Mouse (Mus musculus) neural tube, embryonic 12.5 days (tissue): ENCODE data around the gene Gm21973. TPM values are rescaled to one million over a fixed set of nuclear protein-coding genes. Genes with fewer than 3 reads are reported as not detected.

Source experiments
- ATAC-seq: fragments of 200-750 bp; cut with Nextera tagmentation; 2 replicates; pipeline ENCODE4 v1.8.0; 2017; ENCODE audit warnings: low read depth, mild to moderate bottlenecking, moderate TSS enrichment, moderate library complexity; ENCODE audit not compliant: low FRiP score
- H3K27ac ChIP-seq: fragments of 300-500 bp; sonication (generic); 2 replicates; pipeline ENCODE4 v1.5.1; 2016
- H3K27me3 ChIP-seq: fragments of 300-500 bp; sonication (generic); replicated peaks from 2 replicates; pipeline ENCODE4 v1.6.1; 2016; ENCODE audit warnings: mild to moderate bottlenecking
- H3K36me3 ChIP-seq: fragments of 300-500 bp; sonication (generic); 2 replicates; pipeline ENCODE4 v1.6.1; 2016; ENCODE audit warnings: mild to moderate bottlenecking
- H3K4me1 ChIP-seq: fragments of 300-500 bp; sonication (generic); 2 replicates; pipeline ENCODE4 v1.6.1; 2016
- H3K4me2 ChIP-seq: fragments of 300-500 bp; sonication (generic); replicated peaks from 2 replicates; pipeline ENCODE4 v1.6.1; 2016; ENCODE audit warnings: mild to moderate bottlenecking
- H3K4me3 ChIP-seq: fragments of 300-500 bp; sonication (generic); 2 replicates; pipeline ENCODE4 v1.5.1; 2016
- H3K9ac ChIP-seq: fragments of 300-500 bp; sonication (generic); 2 replicates; pipeline ENCODE4 v1.6.1; 2016; ENCODE audit warnings: mild to moderate bottlenecking
- H3K9me3 ChIP-seq: fragments of 300-500 bp; sonication (generic); 2 replicates; pipeline ENCODE4 v1.6.1; 2016; ENCODE audit warnings: mild to moderate bottlenecking
- WGBS: fragments of 180-500 bp; shearing (Covaris S2); methylation state at CpG from one replicate; pipeline ENCODE4 v1.1.7; 2016; 5-methylcytosine and 5-hydroxymethylcytosine counted together
- polyA plus RNA-seq: library from polyadenylated mRNA; unstranded; fragments of >200 nt; fragmentation: Nextera tagmentation; extraction: Ambion mirVana; gene quantifications from 2 replicates; pipeline ENCODE4 v1.2.1, GENCODE M21; 2016

The Gm21973 gene
- polyA plus RNA-seq, 1 experiment from 2014 or later, result not detected

- H3K9ac ChIP-seq, result no peak overlapping the region
- no peak for ATAC-seq
- H3K4me2 ChIP-seq, result no peak overlapping the region
- no peaks in the 10 kb centered on the region for H3K4me1 ChIP-seq
- H3K9me3 ChIP-seq, result no peaks in the 10 kb centered on the region
- no peak overlapping the region for H3K4me3 ChIP-seq
- H3K36me3 ChIP-seq, result no peaks in the 10 kb centered on the region
- H3K27ac ChIP-seq, result no peak overlapping the region
- WGBS, result 91% methylated on average over 6 of the region's 6 CpGs
- H3K27me3 ChIP-seq, result no peaks in the 10 kb centered on the region
Measured at GRCm38 (mm10) chr15:10413656-10414055, 88.5 kb downstream of the Gm21973 start.

- 11% methylated on average over 7 of the region's 7 CpGs for WGBS
- Histone ChIP-seq H3K4me1 (peaks cover 15% of the 10 kb centered on the region), H3K4me2 (no peak overlapping the region), H3K27ac (no peak overlapping the region), H3K36me3 (no peaks in the 10 kb centered on the region), H3K4me3 (no peak overlapping the region), H3K9ac (no peak overlapping the region), H3K27me3 (no peaks in the 10 kb centered on the region), H3K9me3 (no peaks in the 10 kb centered on the region)
- peak; percentile 79 for ATAC-seq
Measured at GRCm38 (mm10) chr15:10421138-10421784, 96.1 kb downstream of the Gm21973 start.

GRCm38 (mm10) chr15:10421785-10422144 lies 96.6 kb downstream of the Gm21973 start:
- H3K9ac ChIP-seq, result no peak overlapping the region
- H3K4me1 ChIP-seq, result peaks cover 15% of the 10 kb centered on the region
- peak; percentile 40; the same call in 1 of the 2 replicates for ATAC-seq

More at GRCm38 (mm10) chr15:10421785-10422144, 96.6 kb downstream of the Gm21973 start:
- Histone ChIP-seq H3K36me3 (no peaks in the 10 kb centered on the region), H3K4me3 (no peak overlapping the region), H3K9me3 (no peaks in the 10 kb centered on the region), H3K4me2 (no peak overlapping the region), H3K27me3 (no peaks in the 10 kb centered on the region), H3K27ac (no peak overlapping the region)
- WGBS, result 46% methylated on average over 1 of the region's 1 CpGs

Other genes with a start within 250 kb of the Gm21973 start
- gene Prlr, start 148.1 kb upstream of the Gm21973 start, polyA plus RNA-seq, result 0.14 and 0.37 TPM in 2 replicates
- not detected in 2 replicates for gene Agxt2, start 33.2 kb downstream of the Gm21973 start, polyA plus RNA-seq
- 14.1 and 15.7 TPM in 2 replicates for gene Dnajc21, start 145.1 kb downstream of the Gm21973 start, polyA plus RNA-seq
- gene Brix1, start 160.6 kb downstream of the Gm21973 start, polyA plus RNA-seq, result 100 and 101 TPM in 2 replicates
- gene Rad1, start 160.6 kb downstream of the Gm21973 start, polyA plus RNA-seq, result 37.6 and 38.3 TPM in 2 replicates
- not detected in 2 replicates for gene Ttc23l, start 233.3 kb downstream of the Gm21973 start, polyA plus RNA-seq